Mouse (Mus musculus) spleen, postnatal 4 days (tissue): ENCODE results near the gene Prr36.

ENCODE experiments used
- DNase-seq, 2 experiments: peaks; one replicate each; pipeline ENCODE4 v3.0.0; 2022; ENCODE audit warnings: low spot score in 2 of 2

Prr36 gene

DNA sequence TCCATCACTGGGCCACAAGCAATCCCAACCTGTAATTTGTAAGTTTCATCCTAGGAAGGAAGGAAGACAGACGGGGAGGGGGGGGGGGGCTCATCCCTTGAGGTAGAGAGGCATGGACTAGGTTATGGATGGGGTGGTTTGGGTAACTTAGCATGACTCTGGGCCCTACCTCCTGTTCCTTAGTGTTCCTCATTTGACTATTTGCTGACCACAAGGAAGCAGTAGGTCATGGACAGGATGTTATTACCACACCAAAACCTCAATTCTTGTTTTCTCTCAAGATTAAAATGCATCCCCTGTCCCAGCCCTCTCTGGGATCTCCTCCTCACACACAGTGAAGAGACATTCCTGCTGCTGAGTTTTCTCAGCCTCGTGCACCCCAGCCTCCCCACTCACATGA is 15.9 kb downstream of the Prr36 start:
- DNase-seq = no peak

DNA sequence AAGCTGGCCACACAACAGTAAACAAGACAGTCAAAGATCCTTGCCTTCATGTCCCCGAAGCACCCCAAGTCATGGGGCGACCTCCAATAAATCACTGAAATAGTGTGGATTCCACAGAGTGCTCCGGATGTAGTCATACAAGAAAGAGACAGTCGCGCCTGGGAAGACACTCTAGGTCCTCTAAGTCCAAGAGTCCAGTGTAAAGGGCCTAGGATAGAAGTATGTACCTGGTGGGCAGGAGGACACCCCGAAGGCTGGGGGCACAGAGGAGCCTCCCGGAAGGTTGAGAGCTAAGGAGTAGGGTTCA is 23.7 kb downstream of the Prr36 start:
- DNase-seq = no peak

DNA sequence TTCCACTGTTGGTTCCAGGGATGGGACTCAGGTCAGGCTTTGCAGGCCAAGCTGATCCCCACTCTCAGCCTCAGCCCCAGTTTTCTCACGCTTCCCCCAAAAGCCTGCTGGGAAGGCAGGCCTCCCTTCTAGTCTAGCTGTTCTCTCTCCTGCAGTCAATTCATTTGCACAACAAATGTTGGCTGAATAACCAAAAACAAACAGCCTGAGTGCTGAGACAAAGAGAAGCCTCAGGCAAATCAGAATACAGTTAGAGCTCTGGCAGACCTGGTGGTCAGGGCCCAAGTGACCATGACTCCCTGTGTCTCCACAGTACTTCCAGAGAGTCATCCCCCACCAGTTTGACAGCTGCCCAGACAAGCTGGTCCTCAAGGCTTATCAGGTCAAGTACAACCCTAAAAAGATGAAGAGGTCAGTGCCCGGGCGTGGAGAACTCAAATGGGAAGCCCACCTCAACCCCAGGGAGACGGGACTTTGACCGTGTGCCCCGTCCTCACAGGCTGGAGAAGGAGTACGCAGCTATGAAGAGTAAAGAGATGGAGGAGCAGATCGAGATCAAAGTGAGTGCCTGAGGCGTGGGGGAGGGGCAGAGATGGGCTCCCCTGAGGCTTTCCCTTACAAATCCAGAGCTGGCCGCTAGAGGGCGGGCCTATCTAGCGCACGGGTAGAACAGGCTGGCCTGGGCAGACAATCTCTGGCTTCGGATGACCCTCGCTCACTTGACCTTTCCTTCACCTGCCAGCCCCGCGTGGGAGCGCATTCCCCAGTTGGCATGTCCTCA is 24.3 kb downstream of the Prr36 start:
- DNase-seq = peak; percentile 80 to 94

DNA sequence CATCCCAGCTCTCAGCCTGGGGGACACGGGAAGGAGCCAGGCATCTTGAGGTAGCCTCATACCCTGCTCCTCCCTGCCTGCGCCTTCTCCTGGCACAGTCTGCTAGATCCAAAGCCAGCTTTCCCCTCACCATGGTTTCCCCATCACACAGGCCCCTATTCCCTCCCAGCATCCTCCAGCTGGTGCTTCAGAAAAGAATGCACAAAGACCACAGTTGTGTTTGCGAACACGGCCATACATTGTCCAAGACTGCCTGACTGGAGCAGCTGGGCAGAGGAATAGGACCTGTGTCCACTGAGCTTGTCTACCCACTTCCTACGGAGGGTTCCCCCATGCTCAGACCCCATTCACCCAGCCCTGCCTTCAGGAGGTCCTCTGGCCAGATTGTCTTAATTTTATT is 25.0 kb downstream of the Prr36 start:
- peak in 1 of 2 experiments; percentile 58 for DNase-seq

- DNase-seq = peak; percentile 43 to 66
Measured at GRCm38 (mm10) chr8:4189031-4189722, 28.1 kb downstream of the Prr36 start.

GRCm38 (mm10) chr8:4188605-4189004 is 28.7 kb downstream of the Prr36 start:
- DNase-seq = peak in 1 of 2 experiments; percentile 50

DNA sequence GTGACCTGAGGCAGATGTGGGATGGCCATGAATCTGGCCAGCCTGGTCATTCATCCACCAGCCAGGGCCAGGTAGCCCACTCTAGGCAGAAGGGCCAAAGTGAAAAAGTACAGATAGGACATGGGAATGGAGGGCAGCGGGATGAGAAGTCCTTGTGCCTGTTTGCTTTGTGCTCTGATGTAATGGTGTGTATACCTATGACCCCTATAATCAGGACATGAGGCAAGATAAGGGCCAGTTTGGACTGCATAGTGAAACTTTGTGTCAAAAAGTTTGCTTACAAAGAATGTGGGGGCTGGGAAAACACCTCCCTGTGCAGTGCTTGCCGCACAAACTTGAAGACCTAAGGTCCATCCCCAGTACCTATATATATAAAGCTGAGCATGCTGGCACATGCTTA is 31.1 kb downstream of the Prr36 start:
- DNase-seq = no peak

DNA sequence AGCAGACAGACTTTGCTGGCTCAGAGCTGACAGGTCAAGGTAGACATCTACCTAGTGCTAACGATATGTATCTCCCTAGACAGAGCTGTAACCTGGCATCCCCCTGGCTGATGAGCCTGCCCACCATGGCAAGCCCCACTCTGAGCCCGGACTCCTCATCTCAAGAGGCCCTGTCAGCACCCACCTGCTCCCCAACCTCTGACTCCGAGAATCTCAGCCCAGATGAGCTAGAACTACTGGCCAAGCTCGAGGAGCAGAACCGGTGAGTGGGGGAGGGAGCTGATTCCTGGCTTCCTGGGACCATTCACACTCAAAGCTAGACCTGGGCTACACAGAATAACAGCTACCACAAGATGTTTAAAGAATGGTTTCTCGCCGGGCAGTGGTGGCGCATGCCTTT is 33.9 kb downstream of the Prr36 start:
- peak in 1 of 2 experiments; percentile 56 for DNase-seq

DNA sequence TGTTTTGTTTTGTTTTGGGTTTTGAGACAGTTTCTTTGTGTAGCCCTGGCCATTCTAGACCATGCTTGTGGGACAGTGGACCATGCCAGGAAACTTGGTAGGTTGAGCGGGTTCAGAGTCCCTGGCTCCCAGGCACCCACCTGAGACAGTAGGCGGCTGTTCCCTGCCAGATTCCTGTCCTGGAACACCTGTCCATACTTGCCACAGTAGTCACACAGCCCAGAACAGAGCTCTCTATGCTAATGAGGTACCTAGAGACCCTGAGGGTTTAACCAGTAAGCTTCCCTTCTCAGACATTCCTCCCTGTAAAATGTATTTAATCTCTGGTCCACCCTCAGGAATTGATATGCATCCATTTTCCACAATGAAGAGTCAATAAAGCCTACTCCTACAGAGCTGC is 43.2 kb downstream of the Prr36 start:
- no peak for DNase-seq

GRCm38 (mm10) chr8:4172486-4172885 is 44.8 kb downstream of the Prr36 start:
- no peak for DNase-seq

- peak in 1 of 2 experiments; percentile 10 for DNase-seq
Measured at GRCm38 (mm10) chr8:4167918-4168317, 49.3 kb downstream of the Prr36 start.

DNA sequence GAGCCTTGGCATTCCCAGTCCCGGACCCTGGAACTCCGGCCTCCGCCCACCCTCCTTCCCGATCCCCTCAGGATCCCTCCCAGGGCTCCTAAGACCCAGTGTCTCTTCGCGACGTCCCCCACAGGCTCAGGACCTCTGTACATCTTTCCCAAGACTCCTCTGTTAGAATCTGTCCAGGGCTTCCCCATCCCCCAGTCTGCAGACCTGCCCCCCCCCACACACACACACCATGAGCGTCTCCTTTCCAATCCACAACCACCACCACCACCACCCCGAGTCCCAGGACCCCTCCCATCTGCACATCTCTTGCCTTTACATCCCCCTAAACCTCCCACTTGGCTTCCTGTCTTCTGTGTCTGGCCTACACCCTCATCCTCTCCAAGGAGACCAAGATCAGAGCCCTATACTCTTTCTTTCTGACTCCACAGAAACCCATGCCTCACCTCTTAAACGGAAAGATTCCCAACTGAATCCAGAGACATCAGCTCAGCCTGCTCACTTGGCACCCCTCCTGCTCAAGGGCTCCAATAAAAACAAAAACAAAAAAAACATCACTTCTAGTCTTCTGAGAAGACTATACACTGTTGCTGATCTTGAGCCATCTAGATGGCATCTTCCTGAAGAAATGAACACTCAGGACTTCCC is 50.3 kb downstream of the Prr36 start:
- DNase-seq = peak in 1 of 2 experiments; percentile 10

GRCm38 (mm10) chr8:4165852-4166751 is 51.2 kb downstream of the Prr36 start, which contains the start of gene Evi5l:
Gene Evi5l, plus strand, starts transcription at chr8:4166567.
- peak; percentile 95 to 98 for DNase-seq

DNA sequence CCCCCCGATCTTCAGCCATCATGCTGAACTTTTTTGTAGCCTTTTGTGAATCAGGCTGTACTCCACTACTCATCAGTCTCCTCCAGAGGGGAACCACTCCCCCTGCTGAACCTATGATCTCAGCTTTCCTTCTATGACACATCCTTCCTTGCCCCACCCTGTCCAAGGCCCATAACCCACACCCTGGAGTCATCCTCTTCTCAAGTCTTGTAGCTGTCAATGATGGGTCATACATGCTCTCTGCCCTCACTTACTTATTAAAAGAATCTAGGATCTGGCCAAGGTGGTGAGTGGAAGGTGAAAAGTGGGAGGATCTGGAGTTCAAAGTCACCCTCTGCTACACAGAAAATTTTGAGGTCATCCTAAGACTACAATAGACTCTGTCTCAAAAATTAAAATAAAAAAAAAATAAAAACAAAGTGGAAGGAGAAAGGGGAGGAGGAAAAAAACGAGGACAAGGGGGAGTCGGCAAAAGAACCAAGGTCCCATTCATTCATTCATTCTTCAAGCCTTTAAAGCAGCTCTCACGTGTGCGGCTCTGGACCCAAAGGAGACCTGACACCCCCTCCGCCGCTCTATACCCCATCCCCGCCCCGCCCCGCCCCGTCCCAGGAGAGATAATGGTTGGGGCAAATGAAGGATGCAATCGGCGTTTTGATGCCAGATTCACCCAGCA is 51.9 kb downstream of the Prr36 start:
- peak in 1 of 2 experiments; percentile 44 for DNase-seq

DNA sequence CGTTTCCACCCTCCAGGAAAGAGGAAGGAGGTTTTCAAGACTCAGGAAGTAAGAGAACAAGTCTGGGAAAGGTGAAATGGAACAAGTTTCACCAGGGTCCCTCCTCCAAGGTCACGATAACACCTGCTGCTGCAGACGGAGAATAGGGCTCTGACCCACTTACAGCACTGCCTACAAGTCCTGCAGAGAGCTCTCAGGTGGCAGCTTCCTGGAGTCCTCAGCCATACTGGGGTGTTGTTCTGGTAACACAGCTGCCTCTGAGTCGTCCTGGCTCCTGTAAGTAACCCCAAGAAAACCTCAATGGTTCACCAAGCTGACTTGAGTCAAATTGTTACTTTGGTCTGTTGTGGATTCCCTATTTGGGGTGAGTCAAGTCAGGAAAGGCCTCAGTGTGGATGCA is 54.5 kb downstream of the Prr36 start:
- DNase-seq = peak; percentile 8 to 51
